Mouse (Mus musculus) bone marrow, adult 2 months (tissue): ENCODE data around the gene Slc30a1.

Experiments used
- CTCF ChIP-seq: fragments of 200-500 bp; IDR thresholded peaks from 2 replicates; pipeline ENCODE4 v1.5.1; 2011; ENCODE audit warnings: low read length, control low read depth; ENCODE audit not compliant: control insufficient read depth, insufficient read depth
- POLR2A ChIP-seq: fragments of 200-500 bp; IDR thresholded peaks from 2 replicates; pipeline ENCODE4 v1.6.1; 2011; ENCODE audit warnings: low read depth, mild to moderate bottlenecking, control low read depth, low read length, borderline replicate concordance; ENCODE audit not compliant: control insufficient read depth

DNA sequence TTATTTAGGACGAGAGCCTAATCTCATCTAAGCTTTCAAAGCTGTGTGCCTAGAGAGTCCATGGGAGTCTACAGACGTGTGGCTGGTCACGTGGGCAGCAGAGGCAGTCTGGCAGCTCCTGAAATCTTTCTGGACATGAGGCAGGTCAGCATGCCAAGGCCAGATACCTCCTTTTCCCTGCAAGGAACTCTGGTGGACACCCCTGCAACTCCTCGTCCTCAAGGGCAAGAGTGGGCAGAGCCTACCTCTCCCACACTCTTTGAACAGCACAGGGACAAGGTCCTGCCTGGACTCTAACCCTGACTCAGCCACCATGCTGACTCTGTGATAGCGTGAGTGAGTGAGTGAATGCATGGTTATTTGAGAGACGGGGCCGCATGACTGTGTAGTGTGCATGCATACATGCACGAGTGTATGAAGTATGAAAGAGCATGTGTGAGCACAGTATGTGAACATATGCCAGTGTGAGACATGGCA, 42.0 kb upstream of the Slc30a1 start:
- TF ChIP-seq CTCF = no peak
- TF ChIP-seq POLR2A = no peak
